Mouse (Mus musculus): ENCODE data around the gene Rhox2g.
"Not testable (repeated sequence)": the region's sequence is repeated elsewhere in the genome, so short reads cannot be mapped to it uniquely, and the experiment has no call there.

The Rhox2g gene

GRCm38 (mm10) chrX:37643370-37643769, at the start of gene Rhox2g:
Gene Rhox2g, minus strand, starts transcription at chrX:37643470.
- DNase-seq (ENCODE audit: low read depth in 2 of 2, low spot score in 2 of 2) = not testable (repeated sequence)

- no peak for DNase-seq (ENCODE audit: low read depth in 2 of 2, low spot score in 2 of 2)
Measured at GRCm38 (mm10) chrX:37692261-37692660, 49.0 kb upstream of the Rhox2g start.

GRCm38 (mm10) chrX:37683031-37683715, 39.9 kb upstream of the Rhox2g start:
- DNase-seq (ENCODE audit: low read depth in 2 of 2, low spot score in 2 of 2) = no peak

GRCm38 (mm10) chrX:37673177-37673576, 29.9 kb upstream of the Rhox2g start, which contains the start of gene Rhox2h:
Gene Rhox2h, minus strand, starts transcription at chrX:37673277.
- not testable (repeated sequence) for DNase-seq (ENCODE audit: low read depth in 2 of 2, low spot score in 2 of 2)

- DNase-seq (ENCODE audit: low read depth in 2 of 2, low spot score in 2 of 2) = not testable (repeated sequence)
Measured at GRCm38 (mm10) chrX:37668664-37669063, 25.4 kb upstream of the Rhox2g start, which contains the start of gene Rhox3h. Gene Rhox3h, minus strand, starts transcription at chrX:37668764.

- not testable (repeated sequence) for DNase-seq (ENCODE audit: low read depth in 2 of 2, low spot score in 2 of 2)
Measured at GRCm38 (mm10) chrX:37651227-37651626, 8.0 kb upstream of the Rhox2g start, which contains the start of gene Rhox4g. Gene Rhox4g, minus strand, starts transcription at chrX:37651327.

- DNase-seq (ENCODE audit: low read depth in 2 of 2, low spot score in 2 of 2) = not testable (repeated sequence)
Measured at GRCm38 (mm10) chrX:37628512-37628911, 14.8 kb downstream of the Rhox2g start, which contains the start of gene Rhox3g. Gene Rhox3g, minus strand, starts transcription at chrX:37628612.

GRCm38 (mm10) chrX:37607604-37608003, 35.7 kb downstream of the Rhox2g start, which contains the start of gene Rhox4f:
Gene Rhox4f, minus strand, starts transcription at chrX:37607704.
- DNase-seq (ENCODE audit: low read depth in 2 of 2, low spot score in 2 of 2) = not testable (repeated sequence)

Data from CD8-positive naive resting alpha-beta T cell, adult 2 months (primary cell).